Mouse (Mus musculus): ENCODE results near the gene Pih1d1. TPM values are rescaled to one million over a fixed set of nuclear protein-coding genes. Genes with fewer than 3 reads are reported as not detected.

The Pih1d1 gene
- polyA plus RNA-seq, 1 experiment from 2014 or later, result 94.4 TPM

DNA sequence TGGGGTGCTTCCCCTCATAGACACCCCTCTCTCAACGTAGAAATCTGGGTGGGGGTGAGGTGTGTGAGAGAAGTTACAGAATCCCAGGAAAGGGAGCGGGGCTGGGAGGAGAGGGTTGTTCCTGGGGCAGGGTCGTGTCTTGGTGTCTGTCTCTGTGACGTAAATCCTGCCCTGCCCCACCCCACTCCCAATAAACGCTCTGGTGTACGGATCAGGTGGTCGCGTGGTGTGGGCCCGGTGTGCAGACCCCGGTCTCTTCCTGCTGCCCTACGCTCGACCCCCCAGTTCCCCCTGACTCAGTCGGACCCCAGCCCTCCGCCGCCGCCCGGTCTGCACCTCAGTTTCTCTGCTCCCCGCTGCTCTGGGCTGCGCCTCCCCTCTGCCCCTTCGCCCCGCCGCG is 21.8 kb downstream of the Pih1d1 start:
- no peak overlapping the region for H3K27ac ChIP-seq
- peaks cover 97% of the 10 kb centered on the region for H3K27me3 ChIP-seq
- H3K9ac ChIP-seq, result 0 out of 2 replicates have a peak overlapping the region, but pooled peaks have one; percentile 39
- peak overlapping the region; percentile 31 for H3K4me2 ChIP-seq
- no peaks in the 10 kb centered on the region for H3K9me3 ChIP-seq
- 1% methylated on average over 23 of the region's 23 CpGs for WGBS
- ATAC-seq (ENCODE audit: low FRiP score), result no peak
- H3K4me3 ChIP-seq, result peak overlapping the region; percentile 17
- peaks cover 18% of the 10 kb centered on the region for H3K4me1 ChIP-seq (replicated peaks)
- H3K36me3 ChIP-seq, result no peaks in the 10 kb centered on the region

DNA sequence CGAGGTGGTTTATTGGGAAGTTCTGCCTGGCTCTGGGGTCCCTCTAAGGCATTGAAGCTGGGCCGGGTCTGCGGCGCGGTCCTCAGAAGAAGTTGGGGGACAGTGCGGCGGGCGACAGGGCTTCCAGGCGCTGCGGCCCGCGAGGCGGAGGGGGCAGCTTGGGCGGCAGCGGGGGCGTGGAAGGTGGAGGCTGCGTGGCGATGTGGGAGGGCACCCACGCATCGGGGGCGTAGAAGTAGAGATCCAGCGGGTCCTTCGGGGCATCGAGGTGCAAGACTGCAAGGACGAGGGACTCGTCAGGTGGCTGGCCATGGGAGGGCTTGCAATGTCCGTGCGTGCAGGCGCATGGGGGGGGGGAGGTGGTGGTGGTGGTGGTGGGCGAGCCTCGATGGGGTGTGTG is 22.3 kb downstream of the Pih1d1 start:
- Histone ChIP-seq H3K9me3 (no peaks in the 10 kb centered on the region), H3K36me3 (no peaks in the 10 kb centered on the region), H3K27ac (no peak overlapping the region), H3K27me3 (peaks cover 97% of the 10 kb centered on the region), H3K4me3 (peak overlapping the region; percentile 17), H3K9ac (peak overlapping the region; percentile 39; the same call in 1 of the 2 replicates), H3K4me2 (peak overlapping the region; percentile 31), H3K4me1 (replicated peaks) (peaks cover 22% of the 10 kb centered on the region)
- no peak for ATAC-seq (ENCODE audit: low FRiP score)
- WGBS, result 3% methylated on average over 30 of the region's 31 CpGs

DNA sequence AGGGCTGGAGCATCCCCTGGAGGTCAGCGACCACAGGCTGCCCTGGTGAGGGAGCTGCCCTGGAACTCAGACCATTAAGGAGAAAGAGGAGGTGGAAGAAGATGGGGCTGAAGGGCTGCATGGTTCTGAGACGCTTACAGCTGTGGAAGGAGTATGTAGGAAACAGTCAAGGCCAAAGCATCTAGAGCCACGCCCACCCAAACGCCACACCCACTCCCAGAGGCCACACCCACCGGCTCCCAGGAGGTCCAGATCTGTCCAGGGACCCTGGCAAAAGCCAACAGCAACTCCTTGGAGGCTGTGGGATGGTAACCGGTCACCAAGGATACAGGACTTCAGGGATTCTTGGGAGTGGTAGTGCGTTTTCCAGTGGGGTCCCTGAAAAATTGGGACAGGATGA is 24.4 kb downstream of the Pih1d1 start:
- Histone ChIP-seq H3K4me3 (no peak overlapping the region), H3K9ac (no peak overlapping the region), H3K4me1 (replicated peaks) (peaks cover 35% of the 10 kb centered on the region), H3K4me2 (no peak overlapping the region), H3K9me3 (no peaks in the 10 kb centered on the region), H3K27ac (no peak overlapping the region), H3K36me3 (no peaks in the 10 kb centered on the region), H3K27me3 (peaks cover 98% of the 10 kb centered on the region)
- 23% methylated on average over 7 of the region's 7 CpGs for WGBS
- ATAC-seq (ENCODE audit: low FRiP score), result no peak

DNA sequence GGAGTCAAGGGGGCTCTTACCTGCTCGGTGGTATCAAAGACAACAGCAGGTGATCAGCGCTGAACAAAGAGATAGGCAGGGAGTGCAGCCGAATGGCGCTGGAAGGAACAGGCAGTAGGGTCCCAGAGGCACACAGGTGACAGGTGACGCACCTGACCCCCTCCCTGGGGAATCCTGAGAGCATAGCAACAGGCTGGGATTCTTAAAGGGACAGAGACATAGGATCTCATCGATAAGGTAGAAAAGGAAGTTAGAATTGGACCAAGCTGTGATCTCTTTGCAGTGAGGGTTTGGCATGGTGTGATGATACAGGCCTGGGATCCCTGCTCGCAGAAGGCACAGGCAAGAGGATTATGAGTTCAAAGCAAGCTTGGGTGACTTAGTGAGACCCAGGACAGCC is 25.4 kb downstream of the Pih1d1 start, which contains the start of gene Gfy:
Gene Gfy (minus strand): TSS at position 101 of the 400 bp plus-strand sequence.
- 26% methylated on average over 7 of the region's 7 CpGs for WGBS
- H3K4me3 ChIP-seq, result no peak within 1 kb of the TSS
- H3K27ac ChIP-seq, result no peak within 1 kb of the TSS
- ATAC-seq (ENCODE audit: low FRiP score), result no peak
- no peak within 1 kb of the TSS for H3K9ac ChIP-seq
- H3K9me3 ChIP-seq, result no peaks in the 10 kb centered on the region
- peaks cover 34% of the 10 kb centered on the region for H3K4me1 ChIP-seq (replicated peaks)
- H3K4me2 ChIP-seq, result no peak within 1 kb of the TSS
- H3K36me3 ChIP-seq, result no peaks in the 10 kb centered on the region
- H3K27me3 ChIP-seq, result peaks cover 100% of the 10 kb centered on the region

DNA sequence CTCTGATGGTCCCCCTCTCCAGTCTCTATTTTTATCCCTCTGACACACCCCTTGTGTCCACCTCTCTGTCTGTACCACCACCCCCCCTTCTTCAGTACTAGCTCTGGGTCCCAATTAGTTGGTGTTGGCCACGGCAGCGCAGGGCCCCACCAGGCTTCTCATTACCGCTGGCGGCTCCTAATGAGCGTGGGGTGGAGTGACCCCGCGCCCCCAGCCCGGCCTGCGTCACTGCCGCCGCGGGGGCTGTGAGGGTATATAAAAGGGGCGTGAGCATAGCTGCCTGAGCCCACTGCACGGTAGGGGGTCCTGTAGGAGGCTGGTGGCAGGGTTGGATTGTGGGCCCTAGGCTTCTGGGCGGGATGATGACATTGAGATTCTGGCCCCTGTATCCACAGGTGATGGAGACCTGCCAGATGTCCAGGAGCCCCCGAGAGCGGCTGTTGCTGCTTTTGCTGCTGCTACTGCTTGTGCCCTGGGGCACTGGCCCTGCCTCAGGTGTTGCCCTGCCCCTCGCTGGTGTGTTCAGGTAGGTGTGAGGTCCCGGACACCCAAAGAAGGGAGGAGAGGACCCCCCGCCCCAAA is 26.9 kb downstream of the Pih1d1 start, which contains the start of gene Pth2:
Gene Pth2 (plus strand): TSS at position 100 of the 582 bp plus-strand sequence.
- no peak for ATAC-seq (ENCODE audit: low FRiP score)
- 22% methylated on average over 20 of the region's 20 CpGs for WGBS

DNA sequence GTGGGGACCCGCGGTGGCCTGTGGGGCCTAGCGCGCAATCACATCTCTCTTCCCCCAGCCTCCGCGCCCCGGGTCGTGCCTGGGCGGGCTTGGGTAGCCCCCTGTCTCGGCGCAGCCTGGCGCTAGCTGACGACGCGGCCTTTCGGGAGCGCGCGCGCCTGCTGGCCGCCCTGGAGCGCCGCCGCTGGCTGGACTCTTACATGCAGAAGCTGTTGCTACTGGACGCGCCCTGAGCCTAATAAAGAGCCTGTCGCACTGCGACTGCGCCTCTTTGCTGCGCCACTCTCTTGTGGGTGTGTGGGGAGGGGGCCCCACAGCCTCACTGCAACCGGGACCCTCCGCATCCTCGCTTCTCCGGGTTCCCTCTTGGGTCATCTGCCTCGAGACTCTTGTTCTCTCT is 27.4 kb downstream of the Pih1d1 start:
- Histone ChIP-seq H3K4me1 (replicated peaks) (peaks cover 29% of the 10 kb centered on the region), H3K4me2 (peak overlapping the region; percentile 56), H3K9me3 (no peaks in the 10 kb centered on the region), H3K9ac (peak overlapping the region; percentile 46), H3K27me3 (peaks cover 100% of the 10 kb centered on the region), H3K36me3 (no peaks in the 10 kb centered on the region), H3K4me3 (peak overlapping the region; percentile 32), H3K27ac (no peak overlapping the region)
- WGBS, result 3% methylated on average over 22 of the region's 35 CpGs
- ATAC-seq (ENCODE audit: low FRiP score), result no peak

More for the DNA sequence above, 26.9 kb downstream of the Pih1d1 start, which contains the start of gene Pth2:
- Histone ChIP-seq H3K9me3 (no peaks in the 10 kb centered on the region), H3K4me3 (peak within 1 kb of the TSS; percentile 32), H3K27me3 (peaks cover 100% of the 10 kb centered on the region), H3K4me1 (replicated peaks) (peaks cover 35% of the 10 kb centered on the region), H3K4me2 (peak within 1 kb of the TSS; percentile 56), H3K9ac (peak within 1 kb of the TSS; percentile 46), H3K36me3 (no peaks in the 10 kb centered on the region), H3K27ac (no peak within 1 kb of the TSS)

DNA sequence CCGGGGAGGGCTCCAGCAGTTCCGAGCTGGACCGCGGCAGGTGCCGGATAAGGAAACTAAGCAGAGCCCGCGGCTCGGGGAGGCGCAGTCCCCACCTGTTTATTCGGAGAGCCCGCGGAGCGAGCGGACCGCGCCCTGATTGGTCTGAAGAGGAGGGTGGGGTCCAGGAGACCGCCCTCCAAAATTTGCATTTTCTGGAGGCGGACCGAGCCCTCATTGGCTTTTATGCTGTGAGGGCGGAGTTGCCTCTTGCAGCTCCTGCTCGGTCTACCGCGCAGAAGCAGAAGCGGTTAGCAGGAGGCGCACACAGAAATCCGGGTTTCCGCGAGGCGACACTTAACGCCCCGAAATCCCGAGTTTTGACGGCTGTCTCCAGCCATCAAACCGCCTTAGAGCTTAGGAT is 28.1 kb downstream of the Pih1d1 start:
- peak; percentile 84 for ATAC-seq (ENCODE audit: low FRiP score)
- Histone ChIP-seq H3K9ac (peak overlapping the region; percentile 49; the same call in 1 of the 2 replicates), H3K4me2 (peak overlapping the region; percentile 56)

DNA sequence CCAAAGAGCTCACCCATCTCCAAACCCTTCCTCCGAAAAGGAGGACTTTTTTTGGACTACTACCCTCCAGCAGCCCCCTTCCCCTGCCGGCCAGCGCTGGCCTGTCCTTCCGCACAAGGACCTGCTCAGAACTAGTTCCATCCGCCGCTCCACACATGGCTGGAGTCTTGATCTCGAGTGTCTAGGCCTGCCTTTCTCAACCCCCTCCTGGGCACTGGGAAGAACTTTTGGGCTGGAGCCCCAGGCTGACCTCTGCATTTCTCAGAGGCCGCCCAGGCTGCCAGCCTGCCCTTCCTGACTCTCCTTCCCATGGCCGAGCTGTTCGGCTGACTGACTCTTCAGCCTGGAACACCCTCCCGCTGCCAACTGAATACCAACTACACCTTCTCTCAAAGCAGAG is 28.5 kb downstream of the Pih1d1 start:
- no peak overlapping the region for H3K27ac ChIP-seq

More for the DNA sequence above, 28.1 kb downstream of the Pih1d1 start:
- H3K36me3 ChIP-seq, result no peaks in the 10 kb centered on the region
- peaks cover 100% of the 10 kb centered on the region for H3K27me3 ChIP-seq
- WGBS, result under 1% methylated on average over 34 of the region's 34 CpGs
- peak overlapping the region; percentile 32 for H3K4me3 ChIP-seq
- peaks cover 29% of the 10 kb centered on the region for H3K4me1 ChIP-seq (replicated peaks)
- H3K9me3 ChIP-seq, result no peaks in the 10 kb centered on the region
- H3K27ac ChIP-seq, result no peak overlapping the region

DNA sequence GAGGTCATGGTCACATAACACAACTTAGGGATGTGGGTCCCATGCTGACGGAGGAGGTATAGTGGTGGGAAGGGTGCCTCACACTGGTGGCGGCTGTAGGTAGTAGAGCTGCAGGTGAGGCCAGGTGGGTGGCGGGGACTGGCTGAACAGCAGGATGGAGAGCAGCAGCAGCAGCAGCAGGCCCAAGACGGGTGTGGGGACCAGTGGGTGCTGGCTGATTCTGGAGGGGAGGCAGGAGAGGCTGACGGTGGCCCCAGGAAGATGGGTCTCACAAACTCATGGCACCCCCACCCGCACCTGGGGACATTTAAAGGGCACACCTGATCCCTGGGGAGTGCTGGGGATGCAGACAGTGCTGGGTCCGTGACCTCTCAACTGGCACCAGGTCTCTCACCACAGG is 29.6 kb downstream of the Pih1d1 start:
- Histone ChIP-seq H3K4me3 (no peak overlapping the region), H3K27ac (no peak overlapping the region), H3K27me3 (peaks cover 97% of the 10 kb centered on the region), H3K9me3 (no peaks in the 10 kb centered on the region), H3K9ac (no peak overlapping the region; the same call in 1 of the 2 replicates), H3K36me3 (no peaks in the 10 kb centered on the region), H3K4me1 (replicated peaks) (peaks cover 29% of the 10 kb centered on the region), H3K4me2 (no peak overlapping the region)
- no peak for ATAC-seq (ENCODE audit: low FRiP score)
- WGBS, result 74% methylated on average over 7 of the region's 7 CpGs

More for the DNA sequence above, 28.5 kb downstream of the Pih1d1 start:
- Histone ChIP-seq H3K9ac (peak overlapping the region; percentile 49; the same call in 1 of the 2 replicates), H3K36me3 (no peaks in the 10 kb centered on the region), H3K9me3 (no peaks in the 10 kb centered on the region), H3K27me3 (peaks cover 97% of the 10 kb centered on the region), H3K4me2 (peak overlapping the region; percentile 56), H3K4me1 (replicated peaks) (peaks cover 29% of the 10 kb centered on the region), H3K4me3 (peak overlapping the region; percentile 32)
- no peak for ATAC-seq (ENCODE audit: low FRiP score)
- 24% methylated on average over 11 of the region's 11 CpGs for WGBS

DNA sequence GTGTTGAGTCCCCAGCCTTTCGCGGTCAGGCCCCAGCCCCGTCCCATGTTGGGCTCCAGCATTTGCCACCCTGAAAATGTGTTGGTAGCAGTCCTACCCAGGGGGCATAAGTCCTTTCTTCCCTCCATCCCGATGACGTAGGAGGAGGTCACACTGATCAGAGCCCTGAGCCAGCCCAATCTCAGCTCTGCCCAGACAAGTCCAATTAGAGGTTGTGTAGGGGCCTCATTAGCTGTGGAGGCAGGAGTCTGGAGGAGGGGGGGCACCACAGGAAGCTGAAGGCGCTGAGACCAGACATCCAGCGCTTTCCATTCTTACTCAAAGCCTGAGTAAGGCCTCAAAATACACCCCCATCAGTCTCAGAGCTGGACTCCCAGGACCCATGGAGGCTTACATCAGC is 31.8 kb downstream of the Pih1d1 start:
- no peak overlapping the region for H3K9ac ChIP-seq
- H3K9me3 ChIP-seq, result no peaks in the 10 kb centered on the region
- H3K36me3 ChIP-seq, result no peaks in the 10 kb centered on the region
- H3K27ac ChIP-seq, result no peak overlapping the region
- peaks cover 95% of the 10 kb centered on the region for H3K27me3 ChIP-seq
- H3K4me3 ChIP-seq, result no peak overlapping the region
- H3K4me2 ChIP-seq, result no peak overlapping the region
- peaks cover 28% of the 10 kb centered on the region for H3K4me1 ChIP-seq (replicated peaks)
- no peak for ATAC-seq (ENCODE audit: low FRiP score)
- 72% methylated on average over 7 of the region's 7 CpGs for WGBS

DNA sequence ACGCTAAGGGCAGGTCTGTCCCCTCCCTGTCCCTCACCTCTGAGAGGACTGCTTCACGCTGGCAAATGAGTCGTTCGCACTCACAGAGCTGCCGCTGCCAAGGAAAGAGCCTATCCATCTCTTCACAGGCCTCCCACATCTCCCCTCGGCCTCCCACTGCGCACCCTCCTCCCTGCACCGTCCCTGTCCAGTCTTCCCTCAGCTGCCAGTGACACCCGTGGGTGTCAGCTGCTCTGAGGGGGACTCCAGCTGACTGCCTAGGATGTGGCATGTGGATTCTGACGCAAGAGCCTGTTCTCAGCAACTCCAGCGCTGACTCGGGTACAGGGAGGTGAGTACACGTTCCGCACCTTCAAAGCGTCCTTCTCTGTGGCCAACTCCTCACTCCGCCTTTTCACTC is 35.5 kb downstream of the Pih1d1 start:
- Histone ChIP-seq H3K4me2 (no peak overlapping the region), H3K9ac (no peak overlapping the region; the same call in 1 of the 2 replicates), H3K27ac (no peak overlapping the region), H3K4me1 (replicated peaks) (peaks cover 16% of the 10 kb centered on the region), H3K27me3 (peaks cover 68% of the 10 kb centered on the region), H3K36me3 (no peaks in the 10 kb centered on the region), H3K9me3 (no peaks in the 10 kb centered on the region), H3K4me3 (no peak overlapping the region)
- ATAC-seq (ENCODE audit: low FRiP score), result no peak
- 59% methylated on average over 16 of the region's 16 CpGs for WGBS

DNA sequence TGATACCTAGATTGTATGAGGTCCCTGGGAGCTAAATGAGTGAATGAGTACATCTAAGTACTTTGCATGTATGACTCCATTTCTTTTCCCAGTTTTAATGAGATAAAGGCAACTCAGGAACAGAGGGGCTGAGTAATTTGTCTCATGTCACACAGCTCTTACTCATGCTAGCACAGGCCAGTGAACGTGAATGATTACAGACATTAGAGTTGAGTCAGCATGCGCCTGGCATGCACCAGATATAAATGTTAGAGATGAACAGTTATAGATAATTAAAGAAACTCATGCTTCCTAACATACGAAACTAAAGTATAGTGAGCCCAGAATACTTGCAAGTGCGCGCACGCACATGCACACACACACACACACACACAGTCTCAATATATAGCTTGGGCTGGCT is 36.1 kb downstream of the Pih1d1 start:
- H3K4me3 ChIP-seq, result no peak overlapping the region
- H3K36me3 ChIP-seq, result no peaks in the 10 kb centered on the region
- H3K27me3 ChIP-seq, result peaks cover 66% of the 10 kb centered on the region
- H3K9me3 ChIP-seq, result no peaks in the 10 kb centered on the region
- no peak overlapping the region for H3K4me2 ChIP-seq
- peaks cover 10% of the 10 kb centered on the region for H3K4me1 ChIP-seq (replicated peaks)
- no peak overlapping the region for H3K27ac ChIP-seq
- no peak overlapping the region for H3K9ac ChIP-seq
- ATAC-seq (ENCODE audit: low FRiP score), result no peak
- 91% methylated on average over 6 of the region's 6 CpGs for WGBS

DNA sequence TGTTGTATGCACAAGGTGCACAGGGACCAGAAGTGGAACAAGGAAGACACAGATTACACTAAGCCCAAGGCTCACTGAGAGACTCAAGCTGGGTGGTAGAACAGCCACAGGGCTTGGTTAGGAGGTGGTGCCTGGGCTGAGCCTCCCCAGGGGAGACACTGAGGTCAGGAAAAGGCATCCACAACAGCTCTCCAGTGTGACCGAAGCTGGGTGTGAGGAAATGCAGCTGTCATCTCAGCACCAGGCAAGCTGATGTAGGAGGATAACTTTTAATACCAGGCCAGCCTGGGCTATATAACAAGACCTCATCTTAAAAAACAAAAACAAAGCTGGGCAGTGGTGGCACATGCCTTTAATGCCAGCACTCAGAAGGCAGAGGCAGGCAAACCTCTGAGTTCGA is 37.1 kb downstream of the Pih1d1 start:
- ATAC-seq (ENCODE audit: low FRiP score), result no peak
- H3K27me3 ChIP-seq, result peaks cover 61% of the 10 kb centered on the region
- no peaks in the 10 kb centered on the region for H3K36me3 ChIP-seq
- no peak overlapping the region for H3K27ac ChIP-seq
- no peak overlapping the region for H3K4me2 ChIP-seq
- no peak overlapping the region for H3K4me3 ChIP-seq
- 76% methylated on average over 2 of the region's 2 CpGs for WGBS
- no peaks in the 10 kb centered on the region for H3K9me3 ChIP-seq
- H3K4me1 ChIP-seq (replicated peaks), result peaks cover 6% of the 10 kb centered on the region; the same call in 1 of the 2 replicates
- H3K9ac ChIP-seq, result no peak overlapping the region
